31 mouse cellular contexts compared by ENCODE assay signal in genomic region chr1:101757192-101757527, GRCm38 (mm10).
DNase-seq lines count a peak whose midpoint lies in the region; ATAC-seq and TF ChIP-seq lines count a peak whose summit lies in the region.
"Had no signal": no experiment of that assay in that cellular context is flagged by ENCODE, and none has a peak within 500 bp of the region (broad histone marks: within the 10 kb centered on the region; RNA-seq: fewer than 3 reads in every experiment).

No protein-coding gene starts in this region.

- H3K27ac ChIP-seq in forebrain, embryonic 11.5 days (ENCODE audit: low read depth, low read length) = no peak overlapping the region
- no peak overlapping the region for H3K27ac ChIP-seq in forebrain, embryonic 10.5 days
- H3K27ac ChIP-seq in midbrain, embryonic 14.5 days (replicated peaks; ENCODE audit: low read depth, low read length) = no peak overlapping the region
- H3K27ac ChIP-seq in midbrain, embryonic 16.5 days (ENCODE audit: low read length) = no peak overlapping the region
- peak overlapping the region; percentile 97 for H3K27ac ChIP-seq in ES-E14 (ENCODE audit: insufficient read depth, low read depth, low read length, poor library complexity, severe bottlenecking)
- no peak overlapping the region for H3K27ac ChIP-seq in forebrain, embryonic 14.5 days (ENCODE audit: low read depth, low read length)
- H3K27ac ChIP-seq in embryonic facial prominence, embryonic 10.5 days (replicated peaks) = no peak overlapping the region
- H3K27ac ChIP-seq: embryonic facial prominence, embryonic 12.5 days; heart, embryonic 13.5 days; limb, embryonic 10.5 days; limb, embryonic 15.5 days; liver, embryonic 13.5 days; midbrain, embryonic 13.5 days; neural tube, embryonic 13.5 days; stomach, embryonic 15.5 days had no signal

- no peaks in the 10 kb centered on the region for H3K27me3 ChIP-seq in forebrain, embryonic 11.5 days (ENCODE audit: control insufficient read depth, insufficient read depth, low read length)
- H3K27me3 ChIP-seq in forebrain, embryonic 10.5 days (ENCODE audit: poor library complexity, severe bottlenecking) = no peaks in the 10 kb centered on the region
- no peaks in the 10 kb centered on the region for H3K27me3 ChIP-seq in midbrain, embryonic 14.5 days (ENCODE audit: control insufficient read depth, insufficient read depth, low read length)
- H3K27me3 ChIP-seq in midbrain, embryonic 16.5 days (ENCODE audit: control insufficient read depth, insufficient read depth, low read depth, low read length) = no peaks in the 10 kb centered on the region
- H3K27me3 ChIP-seq in forebrain, embryonic 14.5 days (replicated peaks; ENCODE audit: control insufficient read depth, insufficient read depth, low read length) = no peaks in the 10 kb centered on the region
- H3K27me3 ChIP-seq in embryonic facial prominence, embryonic 10.5 days (replicated peaks; ENCODE audit: low read depth, poor library complexity, severe bottlenecking) = no peaks in the 10 kb centered on the region
- H3K27me3 ChIP-seq: embryonic facial prominence, embryonic 12.5 days; heart, embryonic 13.5 days; limb, embryonic 15.5 days; liver, embryonic 13.5 days; megakaryocyte, embryonic 14.5 days; midbrain, embryonic 13.5 days; neural tube, embryonic 13.5 days; stomach, embryonic 15.5 days had no signal

- no peaks in the 10 kb centered on the region for H3K4me1 ChIP-seq in forebrain, embryonic 11.5 days (replicated peaks; ENCODE audit: control insufficient read depth, insufficient read depth, low read length)
- H3K4me1 ChIP-seq in forebrain, embryonic 10.5 days = peaks cover 15% of the 10 kb centered on the region
- no peaks in the 10 kb centered on the region for H3K4me1 ChIP-seq in midbrain, embryonic 14.5 days (ENCODE audit: control insufficient read depth, insufficient read depth, low read length)
- H3K4me1 ChIP-seq in midbrain, embryonic 16.5 days (ENCODE audit: control insufficient read depth, insufficient read depth, low read length) = no peaks in the 10 kb centered on the region
- H3K4me1 ChIP-seq in ES-E14 (ENCODE audit: control insufficient read depth in 2 of 2, insufficient read depth in 2 of 2, low read length in 2 of 2, poor library complexity in 1 of 2) = peaks cover 3 to 8% of the 10 kb centered on the region in 2 experiments
- 0 out of 2 replicates have a peak, but pooled peaks cover 5% of the 10 kb centered on the region for H3K4me1 ChIP-seq in forebrain, embryonic 14.5 days (ENCODE audit: control insufficient read depth, insufficient read depth, low read length)
- H3K4me1 ChIP-seq in embryonic facial prominence, embryonic 10.5 days = no peaks in the 10 kb centered on the region
- H3K4me1 ChIP-seq: embryonic facial prominence, embryonic 12.5 days; heart, embryonic 13.5 days; limb, embryonic 10.5 days; limb, embryonic 15.5 days; liver, embryonic 13.5 days; megakaryocyte, embryonic 14.5 days; stomach, embryonic 15.5 days had no signal

- in situ Hi-C loops in ES-E14 (cut with MboI; ENCODE audit: low sequenced_read_pairs in 2 of 2, unreplicated experiment in 2 of 2) = no loop called here

- H3K9ac ChIP-seq in forebrain, embryonic 11.5 days (ENCODE audit: low read length) = no peak overlapping the region
- H3K9ac ChIP-seq in midbrain, embryonic 14.5 days (replicated peaks; ENCODE audit: low read length) = no peak overlapping the region
- H3K9ac ChIP-seq in midbrain, embryonic 16.5 days (ENCODE audit: low read depth, low read length) = no peak overlapping the region
- H3K9ac ChIP-seq in ES-E14 (ENCODE audit: insufficient read depth, low read depth, low read length, poor library complexity, severe bottlenecking) = 0 out of 2 replicates have a peak overlapping the region, but pooled peaks have one; percentile 4
- H3K9ac ChIP-seq in forebrain, embryonic 14.5 days (ENCODE audit: low read length) = no peak overlapping the region
- H3K9ac ChIP-seq: embryonic facial prominence, embryonic 12.5 days; heart, embryonic 13.5 days; limb, embryonic 15.5 days; liver, embryonic 13.5 days; midbrain, embryonic 13.5 days; neural tube, embryonic 13.5 days; stomach, embryonic 15.5 days had no signal

- peak; percentile 84 for ATAC-seq in forebrain, embryonic 11.5 days (replicated peaks; ENCODE audit: low FRiP score)
- ATAC-seq in midbrain, embryonic 14.5 days (ENCODE audit: low FRiP score, low TSS enrichment) = no peak
- no peak for ATAC-seq in midbrain, embryonic 16.5 days
- ATAC-seq in forebrain, embryonic 14.5 days = no peak
- ATAC-seq: intestine, postnatal 0 days; lung, postnatal 0 days; midbrain, embryonic 13.5 days had no signal

- H3K36me3 ChIP-seq in forebrain, embryonic 11.5 days (ENCODE audit: control insufficient read depth, insufficient read depth, low read length) = no peaks in the 10 kb centered on the region
- no peaks in the 10 kb centered on the region for H3K36me3 ChIP-seq in forebrain, embryonic 10.5 days (replicated peaks)
- H3K36me3 ChIP-seq in midbrain, embryonic 14.5 days (ENCODE audit: control insufficient read depth, insufficient read depth, low read length) = no peaks in the 10 kb centered on the region
- H3K36me3 ChIP-seq in midbrain, embryonic 16.5 days (ENCODE audit: control insufficient read depth, insufficient read depth, low read length) = no peaks in the 10 kb centered on the region
- H3K36me3 ChIP-seq in ES-E14 (ENCODE audit: control insufficient read depth, insufficient read depth, low read length, poor library complexity, severe bottlenecking) = no peaks in the 10 kb centered on the region
- H3K36me3 ChIP-seq in forebrain, embryonic 14.5 days (ENCODE audit: control insufficient read depth, insufficient read depth, low read length) = no peaks in the 10 kb centered on the region
- H3K36me3 ChIP-seq in embryonic facial prominence, embryonic 10.5 days (replicated peaks) = no peaks in the 10 kb centered on the region
- H3K36me3 ChIP-seq: embryonic facial prominence, embryonic 12.5 days; heart, embryonic 13.5 days; limb, embryonic 10.5 days; limb, embryonic 15.5 days; liver, embryonic 13.5 days; midbrain, embryonic 13.5 days; neural tube, embryonic 13.5 days; stomach, embryonic 15.5 days had no signal

- no peaks in the 10 kb centered on the region for H3K9me3 ChIP-seq in forebrain, embryonic 11.5 days (ENCODE audit: control insufficient read depth, low read length)
- H3K9me3 ChIP-seq in forebrain, embryonic 10.5 days = no peaks in the 10 kb centered on the region
- H3K9me3 ChIP-seq in midbrain, embryonic 14.5 days (ENCODE audit: control insufficient read depth, low read length) = no peaks in the 10 kb centered on the region
- H3K9me3 ChIP-seq in midbrain, embryonic 16.5 days (replicated peaks; ENCODE audit: control insufficient read depth, low read length, poor library complexity, severe bottlenecking) = no peaks in the 10 kb centered on the region
- no peaks in the 10 kb centered on the region for H3K9me3 ChIP-seq in ES-E14 (ENCODE audit: control insufficient read depth, insufficient read depth, low read depth, low read length)
- no peaks in the 10 kb centered on the region for H3K9me3 ChIP-seq in forebrain, embryonic 14.5 days (replicated peaks; ENCODE audit: control insufficient read depth, low read length)
- no peaks in the 10 kb centered on the region for H3K9me3 ChIP-seq in embryonic facial prominence, embryonic 10.5 days
- H3K9me3 ChIP-seq: embryonic facial prominence, embryonic 12.5 days; heart, embryonic 13.5 days; limb, embryonic 10.5 days; limb, embryonic 15.5 days; megakaryocyte, embryonic 14.5 days; midbrain, embryonic 13.5 days; neural tube, embryonic 13.5 days; stomach, embryonic 15.5 days had no signal

- H3K4me3 ChIP-seq in forebrain, embryonic 11.5 days (ENCODE audit: low read depth, low read length) = no peak overlapping the region
- no peak overlapping the region for H3K4me3 ChIP-seq in forebrain, embryonic 10.5 days
- no peak overlapping the region for H3K4me3 ChIP-seq in midbrain, embryonic 14.5 days (replicated peaks; ENCODE audit: low read depth, low read length)
- H3K4me3 ChIP-seq in midbrain, embryonic 16.5 days (ENCODE audit: low read depth, low read length) = no peak overlapping the region
- H3K4me3 ChIP-seq in ES-E14 (ENCODE audit: insufficient read depth in 1 of 2, low read depth in 1 of 2, low read length in 2 of 2, poor library complexity in 1 of 2, severe bottlenecking in 1 of 2) = peak overlapping the region; percentile 22 to 52; a peak in 1 of 4 replicates
- no peak overlapping the region for H3K4me3 ChIP-seq in forebrain, embryonic 14.5 days (ENCODE audit: low read depth, low read length)
- no peak overlapping the region for H3K4me3 ChIP-seq in embryonic facial prominence, embryonic 10.5 days
- H3K4me3 ChIP-seq: embryonic facial prominence, embryonic 12.5 days; heart, embryonic 13.5 days; limb, embryonic 10.5 days; limb, embryonic 15.5 days; liver, embryonic 13.5 days; megakaryocyte, embryonic 14.5 days; midbrain, embryonic 13.5 days; neural tube, embryonic 13.5 days; stomach, embryonic 15.5 days had no signal

- no peak for DNase-seq in forebrain, embryonic 11.5 days (ENCODE audit: low spot score)
- DNase-seq in forebrain, embryonic 10.5 days (ENCODE audit: extremely low spot score, low spot score) = no peak
- DNase-seq in midbrain, embryonic 14.5 days = peak; percentile 3
- peak; percentile 76 for DNase-seq in ES-E14 (ENCODE audit: low read depth, low spot score)
- peak; percentile 14 for DNase-seq in forebrain, embryonic 14.5 days (ENCODE audit: low spot score)
- DNase-seq in ovary, postnatal 14 days (ENCODE audit: low spot score) = no peak
- DNase-seq in embryonic facial prominence, embryonic 10.5 days (ENCODE audit: low spot score) = no peak
- DNase-seq: adrenal gland, postnatal 25 days; cerebellum, adult 2 months; cerebellum, postnatal 14 days; heart, postnatal 10 days; kidney, adult 9 months; kidney, postnatal 14 days; layer of hippocampus, adult 9-11 months; liver, embryonic 13.5 days; lung, adult 18-20 months; lung, postnatal 4 days; retina, postnatal 1 day; right cerebral cortex, postnatal 14 days; thymus, postnatal 25 days had no signal

- WGBS in forebrain, embryonic 11.5 days = 5% methylated on average over 2 of the region's 2 CpGs
- WGBS in forebrain, embryonic 10.5 days = 5% methylated on average over 2 of the region's 2 CpGs
- whole genome bisulfite sequencing in midbrain, embryonic 14.5 days = 7% methylated on average over 2 of the region's 2 CpGs
- WGBS in midbrain, embryonic 16.5 days = 1% methylated on average over 2 of the region's 2 CpGs
- 0% methylated on average over 2 of the region's 2 CpGs for WGBS in forebrain, embryonic 14.5 days
- 18% methylated on average over 2 of the region's 2 CpGs for WGBS in embryonic facial prominence, embryonic 10.5 days

- H3K4me2 ChIP-seq in forebrain, embryonic 11.5 days (ENCODE audit: low read depth, low read length, severe bottlenecking) = no peak overlapping the region
- no peak overlapping the region for H3K4me2 ChIP-seq in midbrain, embryonic 14.5 days (ENCODE audit: low read length)
- no peak overlapping the region for H3K4me2 ChIP-seq in midbrain, embryonic 16.5 days (ENCODE audit: low read length)
- 0 out of 2 replicates have a peak overlapping the region, but pooled peaks have one; percentile 18 for H3K4me2 ChIP-seq in forebrain, embryonic 14.5 days (ENCODE audit: low read length)
- H3K4me2 ChIP-seq: embryonic facial prominence, embryonic 12.5 days; heart, embryonic 13.5 days; limb, embryonic 15.5 days; liver, embryonic 13.5 days; midbrain, embryonic 13.5 days; neural tube, embryonic 13.5 days; stomach, embryonic 15.5 days had no signal

TF ChIP-seq in ES-E14, 5 proteins besides CTCF, POLR2A, EP300 and RAD21 (continues in another document):
- TF ChIP-seq CHD2 (IDR thresholded peaks at IDR 0.05; ENCODE audit: low read depth, low read length) = no peak

Comparison
In these comparisons a context has a peak if more than half of its experiments do, and no peak if none do; other contexts are left out.
1. DNase-seq: peak in midbrain, embryonic 14.5 days (single experiment), ES-E14 (single experiment) and forebrain, embryonic 14.5 days (single experiment); none in forebrain, embryonic 11.5 days (single experiment), forebrain, embryonic 10.5 days (single experiment), ovary, postnatal 14 days (single experiment) and embryonic facial prominence, embryonic 10.5 days (single experiment).
2. H3K4me3 ChIP-seq: peak in ES-E14 (2 of 2); none in forebrain, embryonic 11.5 days (single experiment), forebrain, embryonic 10.5 days (single experiment), midbrain, embryonic 14.5 days (single experiment), midbrain, embryonic 16.5 days (single experiment), forebrain, embryonic 14.5 days (single experiment) and embryonic facial prominence, embryonic 10.5 days (single experiment).